Mouse (Mus musculus) R1 (cell line): ENCODE results near the gene Rad9a.
"Not testable (repeated sequence)": the region's sequence is repeated elsewhere in the genome, so short reads cannot be mapped to it uniquely, and the experiment has no call there.

Experiments
- DNase-seq: peaks from one replicate; pipeline ENCODE4 v3.0.0-alpha.2; 2018; ENCODE audit warnings: low read depth, low spot score

The Rad9a gene

DNA sequence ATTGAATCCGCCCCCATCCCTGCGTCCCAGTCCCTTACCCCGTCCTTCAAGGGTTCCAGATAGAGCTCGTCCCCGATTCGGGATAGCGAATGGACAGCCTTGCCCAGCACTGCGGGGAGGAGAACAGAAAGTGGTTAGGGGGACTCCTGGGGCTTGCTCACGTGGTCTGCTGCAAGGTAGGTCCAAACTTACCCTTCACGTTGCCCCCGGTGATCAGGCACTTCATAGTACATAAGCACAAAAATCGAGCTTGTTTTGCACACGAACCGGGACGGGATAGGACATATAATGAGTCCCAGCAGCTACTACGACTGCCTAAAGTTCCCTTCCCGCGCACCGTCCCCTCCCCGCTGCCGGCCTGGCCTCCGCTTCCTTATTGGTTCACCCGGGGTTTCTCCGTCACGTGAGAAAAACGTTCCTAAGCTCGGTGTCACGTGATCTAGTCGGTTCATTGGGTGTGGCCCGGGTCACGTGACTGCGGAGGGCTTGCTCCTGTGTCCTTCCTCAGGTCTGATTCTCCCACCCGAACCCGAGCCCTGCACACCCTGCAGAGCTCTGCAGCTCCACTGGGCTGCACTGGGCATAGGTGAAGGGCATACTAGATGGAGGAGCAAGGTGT lies at the start of gene Rad9a:
Gene Rad9a, minus strand, starts transcription at position 372 of the 619 bp plus-strand sequence.
- DNase-seq: peak; percentile 99

DNA sequence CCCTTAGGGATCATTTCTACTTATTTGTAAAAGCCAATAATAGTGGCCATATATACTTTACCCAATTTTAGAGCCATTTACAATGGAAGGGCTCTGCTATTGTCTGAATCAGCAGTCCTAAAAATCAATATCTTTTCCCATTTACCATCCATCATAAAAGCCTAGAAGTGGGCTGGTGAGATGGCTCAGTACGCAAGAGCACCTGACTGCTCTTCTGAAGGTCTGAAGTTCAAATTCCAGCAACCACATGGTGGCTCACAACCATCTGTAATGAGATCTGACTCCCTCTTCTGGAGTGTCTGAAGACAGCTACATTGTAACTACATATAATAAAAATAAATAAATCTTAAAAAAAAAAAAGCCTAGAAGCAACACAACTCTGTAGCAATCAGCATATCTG lies 47.2 kb upstream of the Rad9a start:
- not testable (repeated sequence) for DNase-seq

- DNase-seq: peak; percentile 25
Measured at GRCm38 (mm10) chr19:4247010-4247409, 45.5 kb upstream of the Rad9a start.

- DNase-seq: no peak
Measured at GRCm38 (mm10) chr19:4244775-4245174, 43.3 kb upstream of the Rad9a start.

DNA sequence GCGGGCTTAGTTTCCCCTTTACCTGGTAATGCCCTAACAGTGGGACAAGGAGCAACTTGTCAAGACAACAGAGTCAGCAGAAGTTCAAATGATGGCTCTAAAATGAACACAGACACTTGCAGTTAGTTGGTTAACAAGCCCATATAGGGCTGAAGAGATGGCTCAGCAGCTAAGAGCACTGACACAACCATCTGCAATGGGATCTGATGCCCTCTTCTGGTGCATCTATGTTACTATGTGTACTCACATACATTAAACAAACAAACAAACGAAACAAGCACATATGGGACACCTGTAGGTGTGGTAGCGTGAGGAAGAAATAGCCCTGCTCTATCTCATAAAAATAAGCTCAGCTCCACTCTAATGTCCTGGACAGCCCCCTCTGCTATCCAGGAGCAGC lies 41.0 kb upstream of the Rad9a start:
- no peak for DNase-seq

DNA sequence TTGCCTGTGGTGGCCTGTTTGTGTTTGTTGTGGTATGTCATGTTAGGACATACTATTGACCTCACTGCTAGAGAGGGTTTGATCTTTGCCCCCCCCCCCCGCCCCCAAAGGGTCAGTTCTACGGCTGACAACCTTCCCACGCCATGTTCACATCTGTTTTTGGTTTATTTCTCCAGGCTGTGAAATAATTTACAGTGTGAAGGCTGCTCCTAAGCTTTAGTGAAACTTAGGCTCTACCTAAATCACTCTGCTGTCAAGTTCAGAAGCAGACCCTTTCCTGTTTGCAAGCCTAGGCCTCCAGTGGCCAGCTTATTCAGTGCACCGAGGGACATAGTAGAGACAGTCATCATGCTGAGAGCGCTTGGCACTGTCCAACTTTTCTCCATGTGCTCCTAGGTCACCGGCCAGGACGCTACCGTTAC lies 38.8 kb upstream of the Rad9a start:
- DNase-seq: no peak

DNA sequence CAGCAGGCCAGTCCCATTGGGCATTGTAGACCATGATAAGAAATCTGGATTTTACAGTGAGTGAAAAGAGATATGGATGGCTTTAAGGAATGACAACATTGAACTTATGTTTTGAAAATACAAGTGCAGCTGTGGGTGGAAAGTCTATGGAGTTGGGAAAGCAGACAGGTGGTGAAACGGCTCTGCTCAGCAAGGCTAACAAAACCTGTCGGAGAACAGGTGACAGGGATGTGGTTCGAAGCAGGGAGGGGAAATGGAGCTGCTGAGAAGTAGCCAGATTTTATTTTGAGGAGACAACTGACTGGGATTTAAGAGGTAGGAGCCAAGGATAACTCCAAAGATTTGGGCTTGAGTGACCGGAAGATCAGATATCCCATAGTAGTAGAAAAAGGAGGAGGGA lies 33.1 kb upstream of the Rad9a start:
- DNase-seq: no peak

DNA sequence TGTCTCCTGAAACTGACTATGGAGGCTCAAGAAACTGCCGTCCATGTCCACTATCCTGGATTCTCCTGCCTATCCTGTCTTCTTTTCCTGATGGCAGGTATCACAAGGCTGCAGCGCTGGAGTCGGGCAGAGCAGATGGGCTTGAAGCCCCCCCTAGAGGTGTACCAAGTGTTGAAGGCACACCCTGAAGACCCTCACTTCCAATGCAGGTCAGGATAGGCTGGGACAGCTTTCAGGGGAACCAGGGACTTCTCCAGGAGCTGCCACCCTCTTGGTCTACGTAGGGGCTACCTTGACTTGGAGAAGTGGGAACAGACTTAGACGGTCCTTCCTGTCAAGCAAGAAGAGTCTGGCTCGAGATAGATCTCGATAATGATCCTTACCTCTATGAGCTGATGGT lies 31.2 kb upstream of the Rad9a start:
- no peak for DNase-seq

- no peak for DNase-seq
Measured at GRCm38 (mm10) chr19:4232186-4232572, 30.7 kb upstream of the Rad9a start.

GRCm38 (mm10) chr19:4231253-4232185 lies 30.1 kb upstream of the Rad9a start, which contains the start of gene Pold4:
TSS of gene Pold4 (plus strand) at chr19:4231899.
- peak; percentile 95 for DNase-seq

DNA sequence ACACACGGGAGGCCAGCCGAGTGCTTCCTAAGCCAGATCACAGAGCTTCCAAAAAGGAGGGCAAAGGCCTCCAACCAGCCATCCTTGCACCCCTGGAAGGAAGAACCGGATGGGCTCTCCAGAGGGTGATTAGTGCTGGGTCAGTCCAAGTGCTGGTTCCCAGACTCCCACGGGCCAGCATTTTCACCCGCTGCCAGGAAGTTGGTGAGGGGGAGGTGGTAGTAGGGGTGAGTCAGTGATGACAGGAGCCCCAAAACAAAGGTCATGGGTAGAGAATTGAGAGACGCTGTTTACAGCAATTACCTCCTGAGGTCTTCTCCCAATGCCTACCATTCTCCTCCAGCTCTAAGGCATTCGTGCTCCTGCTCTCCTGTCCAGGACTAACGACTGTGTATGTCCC lies 29.0 kb upstream of the Rad9a start:
- no peak for DNase-seq

DNA sequence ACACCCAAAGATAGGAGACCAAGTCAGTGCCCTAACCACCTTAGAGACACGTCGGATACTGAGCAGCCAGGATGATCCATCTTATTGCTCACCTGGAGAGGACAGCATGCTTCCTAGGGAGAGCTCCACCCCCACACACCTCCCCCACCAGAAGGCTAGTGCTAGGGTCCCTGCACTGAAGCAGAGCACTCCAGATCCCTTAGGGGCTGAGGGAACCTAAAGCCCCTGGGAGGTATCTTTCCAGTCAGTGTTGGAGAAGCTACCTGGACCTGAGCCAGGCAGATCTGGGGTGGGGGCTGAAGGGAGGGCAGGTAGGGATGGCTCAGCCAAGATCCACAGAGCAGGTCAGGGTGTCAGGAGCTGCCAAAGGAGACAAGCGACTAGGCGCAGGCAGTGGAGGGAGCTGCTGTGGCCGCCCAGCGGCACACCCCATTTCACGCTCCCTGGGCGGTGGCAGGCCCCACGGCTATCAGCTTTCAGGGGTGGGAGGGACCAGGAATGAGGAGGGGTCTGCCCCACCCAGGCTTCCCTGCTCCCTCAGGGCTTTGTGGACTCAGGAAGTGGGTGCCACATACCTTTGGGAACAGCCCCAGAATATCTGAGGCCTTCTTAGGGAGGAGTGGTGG lies 28.1 kb upstream of the Rad9a start:
- peak; percentile 51 for DNase-seq

DNA sequence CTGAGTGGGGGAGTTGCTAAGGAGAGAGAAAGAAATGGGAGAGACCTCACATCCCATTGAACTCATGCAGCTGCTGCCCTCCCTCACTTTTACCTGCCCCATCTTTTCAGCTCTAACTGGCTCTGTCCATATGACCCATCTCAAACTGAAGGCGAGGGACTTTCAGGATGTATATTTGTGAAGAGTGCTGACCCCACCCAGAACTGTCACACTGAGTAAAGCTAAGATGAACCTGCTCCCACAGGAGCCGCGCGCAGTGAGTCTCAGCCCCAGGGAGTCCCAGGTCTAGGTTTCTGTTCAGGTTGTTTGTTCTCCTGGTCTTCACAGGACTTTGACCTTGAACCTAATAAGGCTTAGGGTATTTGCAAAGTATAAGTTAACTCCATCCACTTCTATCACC lies 27.4 kb upstream of the Rad9a start:
- no peak for DNase-seq

- DNase-seq: peak; percentile 92
Measured at GRCm38 (mm10) chr19:4227894-4228678, 26.6 kb upstream of the Rad9a start.

DNA sequence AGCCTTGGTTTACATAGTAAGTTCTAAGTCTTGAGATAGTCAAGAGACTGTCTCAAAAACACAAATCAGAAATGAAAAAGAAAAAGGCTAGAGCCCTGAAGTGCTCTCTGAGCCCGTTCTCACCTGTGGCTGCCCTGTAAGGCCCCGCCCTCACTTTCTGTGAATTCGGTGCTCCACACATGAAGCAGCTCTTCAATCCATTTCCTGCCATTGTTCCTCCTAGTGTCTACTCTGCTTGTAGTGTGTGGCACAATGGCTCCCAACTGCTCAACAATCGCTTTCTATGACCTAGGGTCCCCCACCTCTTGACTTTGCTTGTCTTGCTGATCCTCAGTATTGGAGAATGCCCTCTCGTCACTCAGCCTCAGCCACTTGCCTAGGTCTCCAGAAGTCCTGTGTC lies 26.0 kb upstream of the Rad9a start:
- DNase-seq: peak; percentile 36

GRCm38 (mm10) chr19:4226779-4227178 lies 25.3 kb upstream of the Rad9a start:
- DNase-seq: no peak

- no peak for DNase-seq
Measured at GRCm38 (mm10) chr19:4222165-4222564, 20.7 kb upstream of the Rad9a start.

GRCm38 (mm10) chr19:4220957-4221743 lies 19.7 kb upstream of the Rad9a start:
- DNase-seq: no peak

- no peak for DNase-seq
Measured at GRCm38 (mm10) chr19:4220416-4220815, 19.0 kb upstream of the Rad9a start.

- DNase-seq: no peak
Measured at GRCm38 (mm10) chr19:4219943-4220342, 18.5 kb upstream of the Rad9a start.

DNA sequence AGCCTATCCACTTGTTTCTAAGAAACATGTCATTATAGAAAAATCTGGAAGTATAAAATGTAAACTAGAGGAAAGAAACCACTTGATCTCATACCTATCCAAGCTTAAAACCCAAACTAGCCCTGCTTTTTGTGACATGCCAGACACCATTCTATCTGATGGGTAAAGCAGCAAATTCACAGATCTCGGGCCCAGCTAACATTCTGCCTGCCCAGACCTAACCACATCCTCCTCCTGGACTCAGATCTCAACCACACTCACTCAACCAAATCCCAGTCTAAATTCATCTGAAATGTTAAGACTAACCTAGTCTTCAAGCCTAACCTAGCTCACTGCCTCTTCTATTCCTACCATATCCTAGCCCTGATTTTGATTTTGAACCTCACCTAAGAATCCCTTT lies 17.3 kb upstream of the Rad9a start:
- DNase-seq: no peak
